Comparison of ENCODE assay signal across 13 mouse cellular contexts in the genomic region with DNA sequence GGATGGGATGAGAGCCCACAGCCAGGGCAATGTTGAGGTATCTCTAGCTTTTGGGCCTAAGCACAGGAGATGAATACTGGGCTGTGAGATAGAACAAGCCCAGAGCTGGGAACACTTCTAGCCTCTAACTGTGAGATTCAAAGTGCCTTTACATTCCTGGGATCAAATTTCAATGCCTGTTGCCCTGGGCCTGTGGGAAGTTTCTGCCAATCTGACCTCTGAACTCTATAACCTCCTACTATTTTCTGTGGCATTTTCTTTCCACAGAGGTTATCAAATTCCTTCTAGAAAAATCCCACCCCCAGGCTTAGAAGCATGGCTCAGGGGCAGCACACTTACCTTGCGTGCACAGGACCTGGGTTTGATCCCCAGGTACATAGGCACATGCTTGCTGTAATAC.
"Had no signal": no experiment of that assay in that cellular context is flagged by ENCODE, and none has a peak within 500 bp of the region (broad histone marks: within the 10 kb centered on the region; RNA-seq: fewer than 3 reads in every experiment).

No protein-coding gene starts in this region.

- H3K4me3 ChIP-seq: left cerebral cortex, adult 2 months; liver, embryonic 15.5 days; neural tube, embryonic 12.5 days had no signal

- DNase-seq: kidney, adult 11 months; kidney, adult 9 months; kidney, postnatal 10 days; lung, adult 2 months; lung, postnatal 36 days; midbrain, embryonic 14.5 days; thymus, postnatal 4 days had no signal

- H3K9me3 ChIP-seq: liver, embryonic 15.5 days; neural tube, embryonic 12.5 days had no signal

- H3K36me3 ChIP-seq: liver, embryonic 15.5 days; neural tube, embryonic 12.5 days had no signal

- ATAC-seq: lung, postnatal 0 days had no signal

- H3K4me2 ChIP-seq: liver, embryonic 11.5 days; liver, embryonic 15.5 days; neural tube, embryonic 12.5 days had no signal

- H3K27ac ChIP-seq: left cerebral cortex, adult 2 months; liver, embryonic 15.5 days; neural tube, embryonic 12.5 days; stomach, postnatal 0 days had no signal

- H3K27me3 ChIP-seq: neural tube, embryonic 12.5 days had no signal

- H3K9ac ChIP-seq: liver, embryonic 15.5 days; neural tube, embryonic 12.5 days had no signal
